Mouse (Mus musculus): ENCODE results near the gene Psma4.
"Not testable (repeated sequence)": the region's sequence is repeated elsewhere in the genome, so short reads cannot be mapped to it uniquely, and the experiment has no call there.

Psma4 gene

DNA sequence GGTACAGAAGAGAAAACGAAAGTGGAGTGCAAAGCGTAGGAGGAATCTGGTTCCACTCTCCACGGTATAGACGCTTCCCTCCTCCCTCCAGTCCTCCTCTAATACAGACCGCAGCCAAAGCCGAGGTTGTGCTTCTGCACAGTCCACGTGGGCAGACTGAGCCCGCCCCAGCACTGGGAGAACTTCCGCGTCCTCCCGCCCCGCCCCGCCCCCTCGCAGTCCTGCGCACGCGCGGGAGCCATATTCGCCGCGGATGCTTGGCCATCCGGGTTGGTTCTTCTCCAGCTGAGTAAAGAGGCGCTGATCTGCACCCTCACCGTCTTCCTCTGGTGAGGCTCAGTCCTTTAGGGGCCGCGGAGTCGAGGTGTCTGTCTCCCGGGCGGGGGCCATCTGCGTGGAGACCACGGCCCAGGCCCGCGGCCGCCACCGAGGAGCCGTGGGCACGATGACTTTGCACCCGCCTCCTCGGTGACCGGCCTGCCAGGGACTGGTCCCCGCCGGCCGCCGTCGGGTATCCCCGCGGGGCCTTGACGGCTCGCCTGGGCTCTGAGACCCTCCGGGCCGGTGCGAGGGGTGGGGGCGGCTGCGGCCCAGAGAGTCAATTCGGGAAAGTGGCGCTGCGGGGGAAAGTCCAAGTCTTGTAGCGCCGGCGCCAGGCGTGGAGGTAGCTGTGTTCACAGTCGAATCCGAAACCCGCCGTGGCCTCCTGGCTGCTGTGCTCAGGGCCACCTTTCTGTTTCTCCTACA lies at the start of gene Psma4, which contains the start of gene AY074887:
Gene Psma4, plus strand, starts transcription at position 216 of the 747 bp plus-strand sequence.
Gene AY074887, minus strand, starts transcription at position 424 of the 747 bp plus-strand sequence.
- peak; percentile 96 for DNase-seq (ENCODE audit: low read depth, low spot score)

DNA sequence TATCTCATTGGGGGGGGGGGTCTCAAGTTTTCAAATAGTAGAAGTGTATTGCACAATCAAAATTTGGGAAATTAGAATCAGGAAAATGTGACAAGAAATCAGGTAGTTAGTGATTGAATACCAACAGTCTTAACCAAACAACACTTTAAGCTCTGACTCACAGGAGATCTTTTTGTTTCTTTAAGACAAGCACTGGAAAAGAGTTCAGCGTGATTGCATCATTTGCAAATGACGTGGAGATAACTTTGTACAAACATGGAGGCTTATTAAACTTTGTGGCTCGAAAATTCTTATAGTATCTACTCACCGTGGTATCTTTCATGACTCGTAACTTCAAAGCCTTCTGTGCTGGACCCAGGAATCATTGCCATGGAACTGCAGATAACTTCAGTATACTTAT lies 41.1 kb upstream of the Psma4 start:
- no peak for DNase-seq (ENCODE audit: low read depth, low spot score)

DNA sequence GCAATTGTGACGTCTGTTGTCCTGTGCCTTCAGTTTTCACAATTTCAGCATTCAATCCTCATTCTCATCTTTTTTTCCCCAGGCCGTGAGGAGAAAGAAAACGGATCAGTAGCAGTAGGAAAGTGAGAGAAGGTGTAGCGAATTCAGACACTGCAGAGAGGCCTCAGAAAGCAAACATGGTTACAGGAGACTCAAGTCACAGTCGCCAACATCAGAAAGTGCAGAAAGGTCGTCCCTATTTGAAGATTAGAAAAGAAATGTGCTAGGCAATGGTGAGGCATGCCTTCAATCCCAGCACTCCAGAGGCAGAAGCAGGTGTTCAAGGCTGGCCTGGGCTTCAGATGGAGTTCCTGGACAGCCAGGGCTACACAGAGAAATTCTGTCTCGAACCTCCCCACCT lies 35.0 kb upstream of the Psma4 start:
- DNase-seq (ENCODE audit: low read depth, low spot score), result no peak

DNA sequence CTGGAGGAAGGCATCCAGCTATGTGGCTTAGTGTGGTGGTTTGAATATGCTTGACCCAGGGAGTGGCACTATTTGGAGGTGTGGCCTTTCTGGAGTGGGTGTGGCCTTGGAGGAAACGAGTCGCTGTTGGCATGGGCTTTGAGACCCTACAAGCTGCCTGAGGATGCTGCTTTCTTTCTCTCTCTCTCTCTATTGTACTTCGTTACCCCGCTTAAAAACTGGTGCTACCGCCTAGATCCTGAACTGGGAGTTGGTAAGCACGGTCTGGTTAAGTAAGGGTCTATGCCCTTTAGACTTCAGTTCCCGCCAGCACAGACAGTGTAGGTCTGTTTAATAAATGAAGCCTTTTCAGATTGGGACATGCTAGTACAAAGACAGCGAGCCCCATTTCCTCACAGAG lies 34.2 kb upstream of the Psma4 start:
- no peak for DNase-seq (ENCODE audit: low read depth, low spot score)

DNA sequence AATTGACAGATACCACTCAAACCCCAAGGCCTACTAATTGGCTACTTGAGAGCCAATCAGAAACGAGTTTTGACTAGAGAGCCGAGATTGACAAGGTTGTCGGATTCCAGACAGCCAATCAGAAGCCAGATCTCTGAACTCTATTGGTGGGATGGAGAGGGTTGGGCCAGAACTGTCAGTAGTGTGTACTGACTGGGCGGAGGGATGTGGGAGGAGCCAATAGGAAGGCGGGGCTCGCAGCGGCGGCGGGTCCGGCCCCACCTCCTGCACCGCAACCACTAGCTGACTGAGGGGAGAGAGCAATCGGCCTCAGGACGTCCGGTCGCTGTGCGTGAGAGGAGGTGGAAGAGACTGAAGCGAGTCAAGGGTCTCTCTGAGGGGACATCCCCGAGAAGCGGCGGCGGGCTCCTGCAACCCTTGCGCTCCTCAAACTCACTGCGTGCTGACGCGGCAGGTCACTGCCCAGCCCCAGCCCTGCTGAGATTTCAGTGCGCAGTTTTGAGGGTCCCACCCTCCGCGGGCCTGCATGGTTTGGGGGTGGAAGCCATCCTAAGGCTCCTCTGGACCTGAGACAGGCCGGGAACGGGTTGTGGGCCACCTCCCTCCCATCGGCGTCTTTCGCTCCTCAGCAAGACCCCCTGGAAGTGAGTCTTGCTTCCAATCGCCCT lies 33.4 kb upstream of the Psma4 start, which contains the start of gene Hykk:
Gene Hykk, plus strand, starts transcription at position 274 of the 668 bp plus-strand sequence.
- DNase-seq (ENCODE audit: low read depth, low spot score), result peak; percentile 87

DNA sequence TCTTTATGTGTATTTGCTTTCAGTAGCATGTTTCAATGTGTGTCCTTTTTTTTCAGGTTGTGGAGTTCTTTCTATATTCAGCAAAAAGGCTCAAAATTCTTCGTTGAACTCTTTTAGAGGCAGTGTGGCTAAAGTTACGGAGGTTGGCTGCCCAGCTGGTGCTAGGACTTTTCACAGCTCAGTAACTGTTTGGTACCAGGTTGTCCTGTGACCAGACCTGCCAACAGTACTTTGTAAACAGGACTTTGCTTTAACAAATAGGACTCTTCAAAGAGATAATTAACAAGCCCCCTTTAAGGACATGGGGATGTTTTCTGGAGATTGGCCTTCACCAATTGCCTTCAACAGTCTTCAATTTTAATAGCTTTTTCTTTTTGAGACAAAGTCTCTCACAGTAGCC lies 32.4 kb upstream of the Psma4 start:
- no peak for DNase-seq (ENCODE audit: low read depth, low spot score)

DNA sequence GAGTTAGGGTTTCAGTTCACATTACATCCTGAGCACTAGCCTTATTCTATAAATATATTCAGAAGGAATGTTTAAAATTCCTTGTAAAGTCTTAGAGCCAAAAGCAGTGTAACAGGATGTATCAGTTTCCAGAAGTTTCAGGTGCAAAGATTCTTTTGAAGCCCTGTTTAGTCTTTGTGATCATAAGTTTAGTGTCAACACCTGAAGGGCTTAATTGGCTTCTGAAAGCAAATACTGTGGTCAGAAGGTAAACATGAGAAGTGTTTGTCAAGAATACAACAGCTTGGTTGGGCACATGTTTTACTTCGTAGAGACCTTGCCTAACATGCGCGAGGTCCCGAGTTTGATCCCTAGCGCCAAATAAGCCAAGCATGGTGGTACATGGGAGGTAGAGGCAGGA lies 31.8 kb upstream of the Psma4 start:
- DNase-seq (ENCODE audit: low read depth, low spot score), result no peak

DNA sequence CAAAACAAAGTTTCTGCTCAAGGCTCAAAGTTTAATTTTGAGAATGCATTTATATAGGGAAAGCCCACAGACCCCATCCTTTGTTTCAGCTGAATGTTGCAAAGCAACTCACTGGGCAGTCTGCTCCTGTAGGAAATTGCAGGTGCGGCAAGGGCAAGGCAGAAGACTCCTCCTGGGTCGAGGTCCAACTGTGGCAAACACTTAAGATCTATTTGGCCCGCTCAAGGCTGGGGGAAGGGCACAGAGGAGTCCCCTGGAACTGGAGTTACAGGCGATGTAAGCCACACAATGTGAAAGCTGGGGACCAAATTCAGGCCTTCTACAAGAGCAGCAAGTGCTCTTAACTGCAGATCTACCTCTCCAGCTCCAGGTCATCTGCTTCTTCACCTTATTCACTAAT lies 30.6 kb upstream of the Psma4 start:
- DNase-seq (ENCODE audit: low read depth, low spot score), result no peak

DNA sequence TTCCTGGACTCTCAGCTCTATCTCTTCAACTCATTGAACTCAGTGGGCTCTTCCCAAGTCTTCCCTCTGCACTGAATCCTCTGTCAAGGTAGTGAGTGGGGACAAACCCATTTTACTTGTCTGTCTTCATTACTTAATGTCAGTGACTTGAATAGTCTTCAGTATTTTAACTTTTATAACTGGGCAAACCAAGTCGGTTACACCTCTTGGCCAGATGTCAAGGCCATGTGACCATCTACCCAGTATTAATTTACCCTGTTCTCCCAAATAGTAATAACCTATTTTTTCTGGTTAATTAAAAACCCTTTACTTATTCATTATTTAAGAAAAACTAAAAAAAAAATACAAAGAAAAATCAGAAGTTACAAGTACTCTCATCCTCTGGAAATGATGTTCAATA lies 19.8 kb upstream of the Psma4 start:
- DNase-seq (ENCODE audit: low read depth, low spot score), result no peak

DNA sequence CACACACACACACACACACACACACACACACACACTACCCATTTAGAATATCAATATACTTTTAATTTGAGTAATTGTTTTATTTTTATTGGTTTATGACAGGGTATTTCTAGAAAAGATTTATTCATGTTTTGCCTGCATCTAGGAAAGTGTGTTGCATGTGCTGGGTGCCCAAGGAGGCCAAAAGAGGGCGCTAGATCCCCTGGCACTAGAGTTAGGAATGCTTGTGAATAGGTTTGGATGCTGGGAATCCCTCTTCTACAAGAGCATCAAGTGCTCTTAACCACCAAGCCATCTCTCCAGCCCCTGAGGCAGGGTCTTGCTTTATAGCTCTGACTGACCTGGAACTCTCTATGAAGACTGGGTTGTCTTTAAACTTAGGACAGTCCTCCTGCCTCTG lies 18.8 kb upstream of the Psma4 start:
- DNase-seq (ENCODE audit: low read depth, low spot score), result no peak

DNA sequence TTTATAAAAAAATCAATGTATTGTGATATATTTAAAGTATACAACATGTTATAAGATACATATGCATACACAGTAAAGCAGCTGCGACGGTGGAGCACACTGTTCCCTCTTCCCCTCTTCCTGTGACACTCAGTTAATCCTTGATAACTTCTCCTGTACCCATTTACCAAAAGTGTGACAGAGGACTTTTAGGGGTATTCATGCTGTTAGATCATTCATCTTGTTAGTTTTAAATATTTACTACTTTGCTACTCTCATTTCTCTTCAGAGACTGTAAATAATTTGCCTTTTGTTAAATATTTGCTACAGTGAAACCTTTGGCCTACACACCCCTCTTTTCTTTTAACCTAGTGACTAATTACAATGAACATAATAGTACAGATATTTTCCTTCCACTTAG lies 18.2 kb upstream of the Psma4 start:
- no peak for DNase-seq (ENCODE audit: low read depth, low spot score)

DNA sequence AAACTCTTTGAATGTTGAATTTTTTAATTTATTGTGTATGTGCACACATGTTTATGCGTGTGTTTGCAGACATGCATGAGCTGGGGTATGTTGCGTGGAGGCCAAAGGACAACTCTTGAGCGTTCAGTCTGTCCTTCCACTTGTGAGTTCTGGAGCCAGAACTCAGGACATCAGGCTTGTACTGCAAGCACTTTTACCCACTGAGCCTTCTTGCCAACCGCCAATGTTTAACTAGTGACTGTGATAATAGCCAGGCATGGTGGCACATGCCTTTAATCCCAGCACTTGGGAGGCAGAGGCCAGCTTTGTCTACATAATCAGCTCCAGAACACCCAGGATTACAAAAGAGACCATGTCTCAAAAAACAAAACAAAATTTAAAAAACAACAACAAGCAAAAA lies 8.5 kb upstream of the Psma4 start:
- DNase-seq (ENCODE audit: low read depth, low spot score), result no peak

DNA sequence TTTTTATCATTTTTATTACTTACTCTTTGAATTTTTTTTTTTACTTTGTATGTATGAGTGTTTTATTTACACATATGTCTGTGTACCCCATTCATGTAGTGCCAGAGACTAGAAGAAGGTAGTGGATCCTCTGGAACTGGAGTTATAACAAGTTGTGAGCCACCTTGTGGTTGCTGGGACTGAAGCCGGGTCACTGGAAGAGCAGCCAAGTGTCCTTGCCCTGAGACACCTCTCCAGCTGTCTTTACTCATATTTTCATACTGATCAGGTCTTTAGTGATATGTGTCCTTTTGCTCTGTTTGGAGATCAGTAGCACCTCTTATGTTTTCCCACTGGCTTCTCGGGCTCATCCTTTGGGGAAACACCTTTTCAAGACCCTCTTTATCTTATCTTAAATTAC lies 6.1 kb upstream of the Psma4 start:
- DNase-seq (ENCODE audit: low read depth, low spot score), result no peak

DNA sequence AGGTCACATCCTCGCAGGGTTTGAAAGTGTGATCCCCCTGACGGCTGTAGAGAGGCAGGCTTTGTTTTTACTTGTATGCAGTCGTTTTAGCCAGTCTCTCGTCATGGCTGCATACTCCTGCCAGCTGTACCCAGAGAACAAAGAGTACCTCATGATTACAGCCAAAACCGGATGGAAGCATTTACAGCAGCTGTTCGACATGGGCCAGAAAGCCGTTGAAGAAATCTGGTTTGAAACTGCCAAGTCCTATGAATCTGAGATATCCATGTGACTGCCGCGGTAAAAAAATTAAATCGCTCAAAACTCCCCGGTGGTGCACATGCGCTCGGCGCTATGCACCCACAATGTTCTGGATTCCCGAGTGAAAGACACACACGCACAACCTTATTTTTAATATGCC lies 4.3 kb upstream of the Psma4 start:
- no peak for DNase-seq (ENCODE audit: low read depth, low spot score)

DNA sequence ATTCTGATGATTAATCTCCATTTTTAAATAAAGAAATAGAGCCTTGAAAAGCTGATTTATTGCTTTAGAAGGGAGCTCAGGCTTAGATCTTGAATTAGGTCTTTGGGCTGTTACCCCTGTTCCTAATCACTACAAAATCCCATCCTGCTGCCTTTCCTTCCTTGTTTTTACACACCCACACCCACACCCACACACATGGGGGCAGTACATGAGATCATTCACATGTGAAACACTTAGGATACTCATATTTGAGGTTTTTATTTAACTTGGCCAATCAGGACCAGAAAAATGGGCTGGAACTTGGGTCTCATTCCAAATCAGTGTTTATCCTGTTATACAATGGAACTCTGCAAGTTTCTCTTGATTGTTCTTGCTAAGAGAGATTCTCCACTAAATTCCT lies 1.1 kb upstream of the Psma4 start:
- DNase-seq (ENCODE audit: low read depth, low spot score), result no peak

DNA sequence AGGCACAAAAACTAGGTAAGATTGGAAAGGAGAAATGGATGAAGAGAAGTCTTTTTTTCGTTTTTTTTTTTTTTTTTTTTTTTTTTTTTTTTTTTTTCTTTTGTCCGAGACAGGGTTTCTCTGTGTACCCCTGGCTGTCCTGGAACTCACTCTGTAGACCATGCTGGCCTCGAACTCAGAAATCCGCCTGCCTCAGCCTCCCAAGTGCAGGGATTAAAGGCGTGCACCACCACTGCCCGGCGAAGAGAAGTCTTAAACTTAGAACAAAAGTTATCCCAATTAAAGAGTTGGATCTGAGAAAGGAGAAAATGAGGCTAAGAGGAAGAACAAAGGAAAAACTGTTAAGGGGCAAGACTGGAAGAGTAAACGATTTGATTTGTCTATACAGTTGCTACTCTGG lies 428 bp upstream of the Psma4 start:
- not testable (repeated sequence) for DNase-seq (ENCODE audit: low read depth, low spot score)

DNA sequence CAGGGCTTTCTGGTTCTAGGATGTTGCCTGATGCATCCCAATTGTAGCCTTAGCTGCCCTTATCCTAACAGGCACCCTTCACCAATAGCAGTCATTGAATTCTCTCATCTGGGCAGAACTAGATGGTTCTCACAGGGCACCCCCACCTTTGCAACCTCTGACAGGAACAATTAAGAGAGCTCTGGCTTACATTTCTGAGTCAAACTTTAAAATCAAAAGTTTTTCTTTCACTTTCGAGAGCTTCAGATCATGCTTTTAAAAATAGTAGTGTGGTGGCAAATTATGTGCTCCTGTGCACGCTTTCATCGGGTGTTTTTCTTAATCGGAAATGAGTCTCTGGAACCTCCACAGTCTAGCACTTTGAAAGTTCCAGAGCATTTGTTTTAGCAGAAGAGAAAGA lies 10.5 kb downstream of the Psma4 start:
- no peak for DNase-seq (ENCODE audit: low read depth, low spot score)

DNA sequence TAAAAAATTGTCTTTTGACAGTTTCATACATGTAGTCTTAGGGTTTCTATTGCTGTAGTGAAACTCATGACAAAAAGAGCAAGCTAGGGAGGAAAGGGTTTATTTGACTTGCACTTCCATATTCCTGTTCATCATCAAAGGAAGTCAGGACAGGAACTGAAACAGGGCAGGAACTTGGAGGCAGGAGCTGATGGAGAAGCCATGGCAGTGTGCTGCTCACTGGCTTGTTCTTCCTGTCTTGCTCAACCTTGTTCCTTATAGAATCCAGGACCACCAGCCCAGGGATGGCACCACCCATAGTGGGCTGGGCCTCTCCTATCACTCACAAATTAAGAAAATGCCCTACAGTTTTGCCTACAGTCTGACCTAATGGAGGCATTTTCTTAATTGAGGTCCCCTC lies 13.1 kb downstream of the Psma4 start:
- DNase-seq (ENCODE audit: low read depth, low spot score), result no peak

DNA sequence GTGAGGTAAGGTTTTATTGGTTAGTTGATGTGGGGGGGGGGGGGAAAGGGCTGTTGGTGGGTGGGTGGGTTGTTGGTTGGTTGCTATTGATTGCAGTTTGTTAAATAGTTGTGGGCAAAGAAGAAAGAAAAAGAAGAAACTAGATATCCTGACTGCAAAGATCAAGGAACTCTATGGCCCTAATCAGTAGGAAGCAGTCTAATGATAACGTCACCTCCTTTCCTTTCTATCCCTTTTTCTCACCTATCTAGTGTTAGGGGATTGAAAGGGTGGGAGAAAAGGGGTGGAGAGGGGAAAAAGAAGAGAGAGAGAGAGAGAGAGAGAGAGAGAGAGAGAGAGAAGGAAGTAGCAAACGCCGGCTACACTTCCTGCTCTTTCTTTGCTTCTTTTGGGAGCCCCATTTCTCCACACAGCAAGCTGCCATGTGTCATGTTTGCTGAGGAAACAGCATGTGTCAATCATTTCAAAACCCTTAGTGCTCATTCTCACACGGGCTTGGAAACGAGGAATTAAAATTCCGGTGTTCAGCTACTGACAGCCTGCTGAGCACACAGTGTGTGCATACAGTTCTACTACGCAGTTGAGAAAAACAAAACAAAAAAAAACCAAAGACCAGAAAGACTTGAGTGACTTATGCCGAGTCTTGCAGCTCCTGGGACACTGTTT lies 19.5 kb downstream of the Psma4 start:
- DNase-seq (ENCODE audit: low read depth, low spot score), result no peak

DNA sequence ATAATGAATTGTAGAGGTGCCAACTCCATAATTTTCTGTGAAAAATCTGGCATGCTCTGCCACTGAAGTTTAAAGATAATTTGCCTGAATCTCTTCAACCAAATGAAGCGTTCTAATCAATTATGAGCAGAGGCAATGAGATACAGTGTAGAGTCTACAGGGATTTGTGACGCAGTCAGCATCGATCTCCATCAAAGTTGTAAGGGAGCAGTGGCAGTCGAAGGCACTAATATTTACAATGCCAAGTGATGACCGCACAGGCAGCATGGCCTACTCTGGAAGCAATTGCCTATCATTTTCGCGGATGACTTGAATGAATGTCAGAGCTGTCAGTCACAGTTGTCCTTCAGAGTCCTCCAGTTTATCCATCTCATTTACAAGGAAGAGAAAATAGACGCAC lies 30.1 kb downstream of the Psma4 start, which contains the start of gene Chrna5:
Gene Chrna5, plus strand, starts transcription at position 207 of the 400 bp plus-strand sequence.
- no peak for DNase-seq (ENCODE audit: low read depth, low spot score)

DNA sequence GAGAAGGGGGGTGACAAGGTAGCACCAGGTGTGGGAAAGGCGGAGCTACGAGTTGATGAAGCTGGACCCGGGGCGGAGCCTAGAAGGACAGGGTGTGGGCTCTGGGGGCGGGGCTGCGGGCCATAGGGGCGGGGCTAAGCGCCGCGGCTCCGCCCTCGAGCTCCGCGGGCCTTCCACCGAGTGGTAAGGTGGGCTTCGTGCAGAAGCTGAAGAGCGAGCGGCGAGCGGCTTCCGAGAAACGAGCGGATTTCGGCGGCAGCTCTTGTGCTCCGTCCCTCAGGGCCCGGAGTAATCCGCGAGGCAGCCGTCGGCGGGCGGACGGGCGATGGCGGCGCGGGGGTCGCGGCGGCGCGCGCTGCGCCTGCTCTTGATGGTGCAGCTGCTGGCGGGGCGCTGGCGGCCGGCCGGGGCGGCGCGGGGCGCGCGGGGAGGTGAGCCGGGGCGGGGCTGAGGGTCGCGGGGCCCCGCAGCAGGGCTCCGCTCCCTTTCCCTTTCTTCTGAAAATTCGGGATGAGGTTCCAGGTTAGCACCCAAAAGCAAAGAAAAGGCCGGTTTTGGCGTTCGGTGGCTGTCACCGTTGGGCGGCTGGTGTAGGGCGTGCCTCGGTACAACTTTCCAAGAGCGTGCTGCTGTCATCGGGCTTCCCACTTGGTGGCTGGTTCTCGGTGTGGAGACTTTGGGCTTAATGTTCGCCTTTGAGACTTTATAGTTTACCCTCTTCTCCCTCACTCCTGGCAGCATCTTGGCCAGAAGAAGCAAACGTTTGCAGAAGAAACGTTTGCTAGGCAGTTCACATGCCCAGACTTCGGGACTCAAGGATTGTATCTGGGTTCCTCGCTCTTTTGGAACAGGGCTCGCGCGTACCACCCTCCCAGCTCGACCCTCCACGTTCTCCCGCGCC lies 31.0 kb downstream of the Psma4 start:
- DNase-seq (ENCODE audit: low read depth, low spot score), result no peak

DNA sequence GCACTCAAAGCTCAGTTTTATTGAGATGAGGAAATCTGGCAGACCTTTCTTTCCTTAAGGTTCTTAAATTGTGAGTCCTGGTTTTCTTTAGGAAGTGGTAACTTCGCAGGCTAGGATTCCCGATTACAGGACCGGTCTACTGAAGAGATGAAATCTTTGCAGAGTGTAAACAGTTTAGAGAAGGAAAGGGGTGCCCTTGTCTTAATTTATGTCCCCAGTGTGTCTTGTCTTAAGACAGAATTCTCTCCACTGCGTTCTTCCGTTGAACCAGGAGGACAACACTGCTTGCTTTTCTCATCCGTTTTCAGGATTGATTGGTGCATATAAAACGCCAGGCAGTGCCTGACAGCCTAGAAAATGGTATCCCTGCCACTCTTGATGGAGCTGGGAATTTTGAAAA lies 31.8 kb downstream of the Psma4 start:
- DNase-seq (ENCODE audit: low read depth, low spot score), result no peak
